Mouse (Mus musculus): ENCODE measurements around the gene Prlr. TPM values are rescaled to one million over a fixed set of nuclear protein-coding genes. Genes with fewer than 3 reads are reported as not detected.

Prlr gene
- total and polyA plus RNA-seq, 3 experiments, result not detected

DNA sequence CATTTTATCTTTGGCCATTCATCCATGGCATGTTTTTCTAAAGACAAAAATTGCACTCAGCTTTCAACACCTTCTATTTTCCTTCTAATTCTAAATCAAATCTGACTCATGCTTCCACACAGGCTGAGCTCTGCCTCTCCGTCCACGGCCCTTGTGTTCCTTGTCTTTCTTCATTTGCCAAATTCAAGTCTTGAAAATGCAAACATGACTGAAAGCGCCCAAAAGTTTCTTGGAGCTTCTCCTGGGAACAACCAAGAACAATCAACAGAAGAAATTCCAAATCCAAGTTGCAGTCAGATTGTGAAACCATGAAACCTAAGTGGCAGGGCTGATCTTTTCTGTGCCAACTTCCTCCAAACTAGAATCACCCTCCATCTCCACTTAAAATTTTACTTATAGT, 161.6 kb downstream of the Prlr start:
- no peak overlapping the region for H3K27ac ChIP-seq (ENCODE audit: control insufficient read depth, low read depth, low read length)
- TF ChIP-seq POLR2AphosphoS2 (IDR thresholded peaks at IDR 0.05; ENCODE audit: low read length) (no peak), MAFK (IDR thresholded peaks at IDR 0.05; ENCODE audit: borderline replicate concordance, low read depth, low read length) (no peak), NELFE (IDR thresholded peaks at IDR 0.05; ENCODE audit: low read depth, low read length) (no peak), SMC3 (IDR thresholded peaks at IDR 0.05; ENCODE audit: low read depth, low read length) (no peak), TAL1 (IDR thresholded peaks at IDR 0.05; ENCODE audit: low read length) (no peak), JUND (IDR thresholded peaks at IDR 0.05; ENCODE audit: low read depth, low read length) (no peak), GABPA (IDR thresholded peaks at IDR 0.05; ENCODE audit: low read depth, low read length) (no peak), ZMIZ1 (IDR thresholded peaks at IDR 0.05; ENCODE audit: low read depth, low read length) (no peak), TBP (IDR thresholded peaks at IDR 0.05; ENCODE audit: low read depth, low read length) (no peak), MAX (IDR thresholded peaks at IDR 0.05; ENCODE audit: low read length) (no peak), ZC3H11A (IDR thresholded peaks at IDR 0.05; ENCODE audit: low read depth, low read length) (no peak), USF2 (IDR thresholded peaks at IDR 0.05; ENCODE audit: borderline replicate concordance in 1 of 2, insufficient read depth in 1 of 2, low read depth in 1 of 2, low read length in 2 of 2) (no peak), USF1 (IDR thresholded peaks at IDR 0.05; ENCODE audit: low read depth, low read length) (no peak), E2F4 (IDR thresholded peaks at IDR 0.05; ENCODE audit: borderline replicate concordance, low read depth, low read length) (no peak), CHD2 (IDR thresholded peaks at IDR 0.05; ENCODE audit: low read length) (no peak), GATA1 (IDR thresholded peaks at IDR 0.05; ENCODE audit: low read depth, low read length) (no peak), POLR2AphosphoS5 (IDR thresholded peaks at IDR 0.05; ENCODE audit: borderline replicate concordance, low read depth, low read length) (no peak), MEF2A (IDR thresholded peaks at IDR 0.05; ENCODE audit: extremely low read depth, insufficient replicate concordance, low read depth, low read length, poor library complexity, severe bottlenecking) (no peak), MYB (IDR thresholded peaks at IDR 0.05; ENCODE audit: low read depth, low read length) (no peak)
- peaks cover 0 to under 1% of the 10 kb centered on the region in 2 experiments; a peak in 1 of 4 replicates for H3K27me3 ChIP-seq (ENCODE audit: control insufficient read depth in 1 of 2, insufficient read depth in 2 of 2, low read length in 2 of 2)
- H3K9me3 ChIP-seq (replicated peaks; ENCODE audit: insufficient read depth, low read length), result no peaks in the 10 kb centered on the region
- no peaks in the 10 kb centered on the region for H3K36me3 ChIP-seq (ENCODE audit: control insufficient read depth in 1 of 2, insufficient read depth in 2 of 2, low read length in 2 of 2)
- H3K4me3 ChIP-seq (ENCODE audit: control insufficient read depth in 1 of 2, insufficient read depth in 1 of 2, low read depth in 2 of 2, low read length in 2 of 2), result no peak overlapping the region
- no peak for DNase-seq (ENCODE audit: low read depth, low spot score)
- no peaks in the 10 kb centered on the region for H3K79me2 ChIP-seq (ENCODE audit: control insufficient read depth, insufficient read depth, low read length, poor library complexity)
- H3K4me1 ChIP-seq (ENCODE audit: control insufficient read depth in 1 of 2, insufficient read depth in 2 of 2, low read length in 2 of 2), result no peaks in the 10 kb centered on the region
- no peak overlapping the region for H3K9ac ChIP-seq (ENCODE audit: control insufficient read depth, low read depth, low read length, poor library complexity, severe bottlenecking)

DNA sequence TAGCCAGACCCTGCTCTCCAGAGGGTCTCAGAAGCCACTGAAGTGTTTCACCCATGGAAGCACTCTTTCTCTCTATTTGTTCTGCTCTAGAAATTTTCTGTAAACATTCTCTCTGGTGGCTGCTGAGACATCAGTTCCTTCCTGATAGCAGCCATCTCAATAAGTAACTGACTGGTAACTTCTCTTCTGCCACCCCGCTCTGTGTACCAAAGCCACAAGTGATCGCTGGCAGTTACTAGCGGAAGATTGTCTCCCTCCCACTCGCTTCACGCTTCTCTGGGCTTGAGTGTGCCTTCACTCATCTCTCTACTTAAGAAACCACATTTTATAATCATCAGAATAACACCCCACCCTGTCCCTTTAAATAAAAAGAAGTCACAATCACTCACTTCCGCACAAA, 170.0 kb downstream of the Prlr start:
- H3K79me2 ChIP-seq (ENCODE audit: control insufficient read depth, insufficient read depth, low read length, poor library complexity), result no peaks in the 10 kb centered on the region
- no peaks in the 10 kb centered on the region for H3K4me1 ChIP-seq (ENCODE audit: control insufficient read depth in 1 of 2, insufficient read depth in 2 of 2, low read length in 2 of 2)
- DNase-seq (ENCODE audit: low read depth, low spot score), result no peak
- H3K27me3 ChIP-seq (ENCODE audit: control insufficient read depth in 1 of 2, insufficient read depth in 2 of 2, low read length in 2 of 2), result no peaks in the 10 kb centered on the region
- H3K9me3 ChIP-seq (replicated peaks; ENCODE audit: insufficient read depth, low read length), result no peaks in the 10 kb centered on the region
- H3K9ac ChIP-seq (ENCODE audit: control insufficient read depth, low read depth, low read length, poor library complexity, severe bottlenecking), result no peak overlapping the region
- H3K27ac ChIP-seq (ENCODE audit: control insufficient read depth, low read depth, low read length), result no peak overlapping the region
- no peaks in the 10 kb centered on the region for H3K36me3 ChIP-seq (ENCODE audit: control insufficient read depth in 1 of 2, insufficient read depth in 2 of 2, low read length in 2 of 2)
- no peak overlapping the region for H3K4me3 ChIP-seq (ENCODE audit: control insufficient read depth in 1 of 2, insufficient read depth in 1 of 2, low read depth in 2 of 2, low read length in 2 of 2)
- TF ChIP-seq MYB (IDR thresholded peaks at IDR 0.05; ENCODE audit: low read depth, low read length) (no peak), MAZ (IDR thresholded peaks at IDR 0.05; ENCODE audit: low read depth, low read length) (no peak), EP300 (IDR thresholded peaks at IDR 0.05; ENCODE audit: low read depth in 1 of 2, low read length in 2 of 2) (no peak), USF2 (IDR thresholded peaks at IDR 0.05; ENCODE audit: borderline replicate concordance in 1 of 2, insufficient read depth in 1 of 2, low read depth in 1 of 2, low read length in 2 of 2) (no peak), TAL1 (IDR thresholded peaks at IDR 0.05; ENCODE audit: low read length) (no peak), GABPA (IDR thresholded peaks at IDR 0.05; ENCODE audit: low read depth, low read length) (no peak), MYC (IDR thresholded peaks at IDR 0.05; ENCODE audit: low read depth, low read length) (no peak), SMC3 (IDR thresholded peaks at IDR 0.05; ENCODE audit: low read depth, low read length) (no peak), CHD2 (IDR thresholded peaks at IDR 0.05; ENCODE audit: low read length) (no peak), BHLHE40 (IDR thresholded peaks at IDR 0.05; ENCODE audit: borderline replicate concordance, low read depth, low read length) (no peak), NRF1 (IDR thresholded peaks at IDR 0.05; ENCODE audit: insufficient read depth, low read depth, low read length, poor library complexity, severe bottlenecking) (no peak), RCOR1 (IDR thresholded peaks at IDR 0.05; ENCODE audit: low read depth, low read length) (no peak), ZC3H11A (IDR thresholded peaks at IDR 0.05; ENCODE audit: low read depth, low read length) (no peak), UBTF (IDR thresholded peaks at IDR 0.05; ENCODE audit: borderline replicate concordance, insufficient read depth, low read depth, low read length) (no peak), KAT2A (conservative IDR thresholded peaks at IDR 0.05; ENCODE audit: low read depth, low read length) (no peak), NELFE (IDR thresholded peaks at IDR 0.05; ENCODE audit: low read depth, low read length) (no peak), GATA1 (IDR thresholded peaks at IDR 0.05; ENCODE audit: low read depth, low read length) (no peak), CHD1 (IDR thresholded peaks at IDR 0.05; ENCODE audit: low read depth, low read length) (no peak), ZKSCAN1 (IDR thresholded peaks at IDR 0.05; ENCODE audit: low read depth, low read length) (no peak), E2F4 (IDR thresholded peaks at IDR 0.05; ENCODE audit: borderline replicate concordance, low read depth, low read length) (no peak)

Measured in MEL (cell line).